Mouse (Mus musculus): ENCODE measurements around the gene Lyzl4. TPM values are rescaled to one million over a fixed set of nuclear protein-coding genes. Genes with fewer than 3 reads are reported as not detected.

Lyzl4 gene
- total RNA-seq (2021): 1 to 10 TPM in 1 of 2 experiments, under 1 TPM in 1; 0.69 to 1.3 TPM
- long read RNA-seq, experiment 1, partial matches to known transcripts: 0 of 1 reads
- long read RNA-seq, experiment 1, other reads (novel, unspliced or antisense): 1 of 1 reads
- long read RNA-seq, experiment 2, partial matches to known transcripts: 1 of 3 reads
- long read RNA-seq, experiment 2, other reads (novel, unspliced or antisense): 2 of 3 reads

DNA sequence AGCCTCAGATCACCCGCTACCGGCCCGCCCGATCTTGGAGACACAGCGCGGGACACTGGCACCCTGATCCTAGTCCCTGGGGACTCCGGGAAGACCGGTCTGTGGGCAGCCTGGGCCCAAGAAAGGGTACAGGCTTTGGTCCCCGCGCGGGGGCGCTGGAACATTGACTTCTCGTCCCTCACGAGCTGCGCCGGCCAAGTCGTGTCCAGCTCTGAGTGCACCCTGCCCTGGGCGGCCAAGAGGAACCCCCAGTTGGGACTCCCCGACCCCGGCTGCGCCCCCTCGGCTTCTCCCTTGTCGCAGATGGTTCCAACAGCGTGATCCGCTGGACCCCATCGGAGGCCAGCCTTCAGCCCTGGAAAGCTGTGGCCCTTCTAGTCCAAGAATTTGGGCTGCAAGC, at the start of gene Lyzl4:
TSS of gene Lyzl4 (minus strand) at position 96 of the 400 bp plus-strand sequence.
- DNase-seq (ENCODE audit: low spot score in 2 of 2): peak; percentile 78 to 80

DNA sequence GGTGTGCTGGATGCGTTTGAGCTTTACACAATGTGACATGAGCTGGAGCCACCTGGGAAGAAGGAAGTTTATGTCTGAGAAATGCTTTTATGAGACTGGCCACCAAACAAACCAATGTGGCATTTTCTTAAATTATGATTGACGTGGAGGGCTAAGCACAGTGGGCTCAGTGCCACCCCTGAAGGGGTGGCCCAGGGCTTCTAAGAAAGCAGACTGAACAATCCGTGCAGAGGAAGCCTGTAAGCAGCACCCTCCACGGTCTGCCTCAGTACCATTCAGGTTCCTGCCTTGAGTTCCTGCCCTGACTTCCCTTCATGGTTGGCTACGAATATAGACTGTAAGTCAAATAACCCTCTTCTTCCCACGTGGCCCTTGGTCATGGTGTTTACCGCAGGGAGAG, 48.8 kb upstream of the Lyzl4 start:
- no peak for DNase-seq (ENCODE audit: low spot score in 2 of 2)

DNA sequence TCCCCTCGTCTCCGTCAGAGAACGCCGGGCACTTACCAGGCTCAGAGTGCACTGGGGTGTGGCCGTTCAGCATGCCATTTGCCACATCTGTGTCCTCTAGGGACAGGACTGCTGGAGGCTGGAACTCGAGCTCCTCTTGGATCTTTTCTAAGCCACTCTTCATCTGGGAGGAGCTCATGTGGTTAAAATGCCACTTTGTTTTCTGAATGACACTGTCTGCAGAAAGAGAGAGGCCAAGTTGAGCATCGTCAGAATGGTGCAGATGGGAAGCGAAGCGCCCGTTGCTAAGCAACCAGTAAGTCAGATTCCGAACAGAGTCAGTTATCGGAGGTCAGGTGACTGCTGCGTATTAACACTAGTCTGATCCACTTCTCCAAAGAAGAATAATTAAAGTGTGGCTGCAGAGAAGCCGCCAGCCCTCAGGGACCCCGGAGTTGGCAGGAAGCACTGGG, 48.3 kb upstream of the Lyzl4 start:
- peak; percentile 60 to 81 for DNase-seq (ENCODE audit: low spot score in 2 of 2)

DNA sequence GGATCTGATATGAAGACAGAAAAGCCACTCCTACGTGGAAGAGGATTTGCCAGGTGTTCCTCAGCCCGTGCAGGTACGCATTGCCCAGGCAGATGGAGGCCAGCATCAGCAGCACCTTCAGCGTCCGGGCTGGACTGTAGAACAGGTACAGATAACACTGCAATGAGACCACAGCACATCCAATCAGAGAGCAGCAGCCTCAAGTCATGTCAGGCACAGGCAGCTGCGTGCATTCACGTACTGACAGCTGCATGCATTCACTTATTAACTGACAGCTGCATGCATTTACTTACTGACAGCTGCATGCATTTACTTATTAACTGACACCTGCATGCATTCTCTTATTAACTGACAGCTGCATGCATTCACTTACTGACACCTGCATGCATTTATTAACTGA, 42.8 kb upstream of the Lyzl4 start:
- DNase-seq (ENCODE audit: low spot score in 2 of 2): no peak

DNA sequence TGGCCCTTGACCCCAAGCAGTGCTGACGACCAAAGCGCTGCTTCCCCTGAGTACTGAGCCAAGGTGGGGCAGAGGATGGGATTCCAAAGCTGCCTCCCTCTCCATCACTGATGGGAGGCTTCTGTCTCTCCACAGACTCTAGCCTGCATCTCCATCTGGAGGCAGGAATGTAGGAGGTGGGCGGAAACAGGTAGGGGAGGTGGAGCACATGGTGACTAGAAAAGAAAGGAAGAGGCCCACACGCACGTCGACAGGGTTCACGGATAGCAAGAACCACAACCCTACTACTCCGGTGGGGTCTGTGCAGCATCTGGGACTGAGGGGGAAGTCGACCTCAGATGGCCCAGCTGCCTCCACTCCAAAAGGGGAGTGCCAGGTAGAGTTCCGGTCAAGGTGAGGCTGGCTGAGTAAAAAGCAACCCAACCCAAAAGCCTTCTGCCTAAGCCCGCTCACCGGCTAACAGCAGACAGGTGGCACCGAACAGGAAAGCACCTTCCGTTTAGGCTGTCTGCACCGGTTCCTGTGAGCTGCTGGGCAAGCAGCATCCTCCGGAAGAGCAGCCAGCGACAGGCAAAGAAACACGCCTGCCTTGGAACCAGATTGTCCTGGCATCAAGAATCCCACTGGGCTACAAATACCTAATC, 40.3 kb upstream of the Lyzl4 start:
- no peak for DNase-seq (ENCODE audit: low spot score in 2 of 2)

DNA sequence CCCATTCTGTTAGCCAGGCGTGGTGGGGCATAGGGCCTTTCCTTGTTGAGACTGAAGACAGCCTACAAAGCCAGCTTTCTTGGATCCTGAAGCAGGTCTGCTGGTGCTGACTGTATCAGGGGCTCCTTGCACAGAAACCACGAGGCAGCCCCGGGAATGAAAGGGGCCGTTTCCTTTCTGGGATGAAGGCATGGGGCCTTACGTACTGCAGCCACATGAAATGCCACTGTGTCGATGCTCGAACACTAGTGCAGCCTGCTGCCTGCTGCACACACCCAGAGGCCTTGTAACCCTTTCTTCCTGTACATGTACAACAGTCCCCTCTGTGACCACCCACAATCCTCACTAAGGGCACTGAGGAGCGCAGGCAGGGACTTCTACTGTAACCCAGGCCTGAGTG, 39.3 kb upstream of the Lyzl4 start:
- DNase-seq (ENCODE audit: low spot score in 2 of 2): no peak

DNA sequence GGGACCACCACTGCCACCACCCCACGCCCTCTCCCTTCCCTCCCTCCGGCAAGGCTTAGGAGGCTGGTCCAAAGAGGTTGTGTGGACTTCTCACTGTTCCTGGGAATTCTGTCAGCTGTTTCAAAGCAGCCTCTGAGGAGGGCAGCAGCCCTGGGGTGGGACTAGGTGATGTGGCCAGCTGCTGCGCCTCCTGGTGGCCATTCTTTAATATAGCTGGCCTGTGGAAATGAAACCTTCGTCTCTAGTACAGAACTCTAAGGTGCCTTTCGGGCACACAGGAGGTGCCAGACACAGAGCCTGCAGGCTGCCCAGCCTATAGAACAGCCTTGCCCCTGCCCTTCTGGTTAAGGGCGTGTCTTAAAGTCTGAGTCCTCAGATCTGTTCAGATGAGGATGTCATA, 37.7 kb upstream of the Lyzl4 start:
- DNase-seq (ENCODE audit: low spot score in 2 of 2): peak in 1 of 2 experiments; percentile 41

DNA sequence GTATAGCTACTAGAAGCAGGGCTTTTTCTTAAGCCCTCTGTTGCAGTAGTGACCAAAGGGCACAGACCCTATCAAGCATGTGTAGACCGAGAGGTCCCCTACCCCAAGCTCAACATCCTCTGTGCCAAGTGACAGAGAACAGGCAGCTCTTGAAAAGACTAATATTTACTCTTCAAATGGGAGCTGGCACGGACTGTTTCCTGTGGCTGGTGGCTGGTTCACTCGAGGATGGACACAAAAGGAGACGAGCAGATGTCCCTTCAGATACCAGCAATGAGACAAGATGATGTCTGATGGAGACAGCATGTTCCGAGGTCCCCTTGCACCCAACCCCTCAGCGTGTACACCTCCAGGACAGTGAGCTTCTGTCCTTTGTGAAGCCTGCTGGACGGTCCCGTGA, 35.6 kb upstream of the Lyzl4 start:
- no peak for DNase-seq (ENCODE audit: low spot score in 2 of 2)

DNA sequence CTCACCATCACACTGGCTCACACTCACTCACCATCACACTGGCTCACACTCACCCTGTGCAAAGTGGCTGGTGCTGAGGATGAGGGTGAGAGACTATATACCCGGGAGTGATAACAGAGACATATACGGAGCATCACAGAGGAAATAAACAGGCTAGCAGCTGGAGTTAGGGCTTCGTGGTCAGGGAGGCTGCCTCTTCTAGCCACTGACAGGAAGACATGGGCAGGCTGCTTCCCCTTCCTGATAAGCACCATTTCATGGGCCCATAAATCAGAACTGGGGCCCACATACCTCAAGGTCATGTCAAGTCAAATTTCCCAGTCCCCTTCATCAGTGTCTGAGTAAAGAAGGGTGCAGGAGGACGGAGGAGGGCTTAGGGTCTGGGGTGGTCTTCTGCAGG, 35.2 kb upstream of the Lyzl4 start:
- DNase-seq (ENCODE audit: low spot score in 2 of 2): no peak

DNA sequence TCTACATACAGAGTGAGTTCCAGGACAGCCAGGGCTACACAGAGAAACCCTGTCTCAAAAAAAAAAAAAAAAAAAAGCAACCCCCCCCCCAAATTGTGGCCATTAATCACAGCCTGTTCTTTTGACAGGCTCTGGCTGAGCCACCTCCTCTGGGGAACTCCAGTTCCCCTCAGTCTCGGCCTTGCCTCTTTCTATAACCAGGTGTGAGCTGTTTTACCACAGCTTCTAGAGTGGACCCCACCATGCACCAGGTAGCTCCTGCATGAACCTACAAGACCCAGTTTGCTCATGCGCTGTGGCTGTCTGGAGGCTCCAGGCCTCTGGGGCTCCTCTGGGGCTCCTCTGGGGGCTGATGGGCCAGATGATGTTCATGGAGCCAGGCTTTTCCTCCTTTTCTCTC, 33.7 kb upstream of the Lyzl4 start:
- DNase-seq (ENCODE audit: low spot score in 2 of 2): no peak

DNA sequence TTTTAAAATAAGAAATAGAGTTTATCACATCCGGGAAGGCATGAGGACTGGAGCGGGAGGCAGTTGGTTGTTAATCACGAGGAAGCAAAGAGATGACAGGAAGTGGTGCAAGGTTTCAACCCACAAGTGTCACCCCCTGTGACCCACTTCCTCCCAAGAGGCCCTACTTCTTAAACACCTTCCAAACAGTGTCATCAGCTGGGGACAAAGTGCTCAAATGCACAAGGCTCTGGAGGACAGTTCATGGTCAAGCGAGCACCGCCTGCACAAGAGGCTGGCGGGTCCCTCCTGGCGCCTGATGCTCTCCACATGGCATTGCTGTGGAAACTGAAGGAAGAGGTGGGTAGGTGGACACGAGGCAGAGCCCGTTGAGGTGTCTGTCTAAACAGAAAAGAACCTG, 33.1 kb upstream of the Lyzl4 start:
- no peak for DNase-seq (ENCODE audit: low spot score in 2 of 2)

DNA sequence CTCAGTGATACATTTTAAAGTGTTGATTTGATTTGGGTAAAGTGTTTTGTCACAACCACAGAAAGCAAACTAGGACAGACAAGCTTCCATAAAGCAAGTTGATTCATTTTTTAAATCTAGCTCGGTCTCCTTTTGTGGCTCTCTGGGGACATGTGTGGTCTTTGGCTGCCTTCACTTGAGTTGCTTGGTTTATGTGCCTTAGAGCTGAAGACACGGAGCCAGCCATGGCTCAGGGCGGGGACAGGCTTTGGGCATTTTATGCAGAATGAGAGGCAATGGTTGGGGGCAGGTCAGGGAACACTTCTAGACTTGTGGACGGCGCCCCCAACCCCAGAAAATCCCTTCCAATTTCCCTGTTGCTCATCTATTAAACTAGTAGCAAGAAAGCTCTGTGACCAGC, 31.8 kb upstream of the Lyzl4 start:
- no peak for DNase-seq (ENCODE audit: low spot score in 2 of 2)

DNA sequence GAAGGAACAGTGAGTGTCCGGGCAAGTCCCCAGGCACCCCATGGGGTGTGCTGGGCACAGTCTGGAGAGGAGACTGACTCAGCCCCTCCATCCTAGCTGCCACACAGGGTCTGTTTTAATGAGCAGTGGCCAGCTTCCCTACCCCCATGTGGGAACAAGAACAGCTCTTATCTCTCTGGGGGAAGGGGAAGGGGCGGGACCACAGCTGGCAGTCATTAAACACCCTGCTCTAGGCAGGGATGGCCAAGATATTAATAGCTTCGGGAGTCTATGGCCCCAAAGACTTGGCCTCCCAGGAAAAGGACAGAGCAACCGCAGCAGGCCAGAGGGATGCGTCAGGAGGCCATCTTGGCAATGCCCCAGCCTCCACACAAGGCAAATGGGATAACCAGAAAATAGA, 30.4 kb upstream of the Lyzl4 start:
- no peak for DNase-seq (ENCODE audit: low spot score in 2 of 2)

DNA sequence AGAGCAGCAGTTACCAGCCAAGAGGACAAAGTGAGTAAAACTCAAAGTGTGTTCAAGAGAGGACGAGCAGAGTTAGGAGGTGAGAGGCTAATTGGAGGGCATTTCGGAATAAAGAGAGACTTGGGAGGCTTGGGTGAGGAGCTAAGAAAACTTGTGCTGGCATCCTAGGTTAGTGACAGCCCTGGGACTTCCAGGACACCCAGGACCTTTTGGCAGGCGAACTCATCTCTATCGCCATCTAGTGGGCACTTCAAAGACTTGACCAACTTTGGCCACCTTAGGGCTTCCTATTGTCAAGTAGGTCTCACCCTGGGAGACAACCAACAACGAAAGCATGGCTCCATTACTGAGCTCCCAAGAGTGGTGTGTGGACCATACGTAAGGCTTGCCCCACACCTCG, 29.4 kb upstream of the Lyzl4 start:
- peak in 1 of 2 experiments; percentile 49 for DNase-seq (ENCODE audit: low spot score in 2 of 2)

DNA sequence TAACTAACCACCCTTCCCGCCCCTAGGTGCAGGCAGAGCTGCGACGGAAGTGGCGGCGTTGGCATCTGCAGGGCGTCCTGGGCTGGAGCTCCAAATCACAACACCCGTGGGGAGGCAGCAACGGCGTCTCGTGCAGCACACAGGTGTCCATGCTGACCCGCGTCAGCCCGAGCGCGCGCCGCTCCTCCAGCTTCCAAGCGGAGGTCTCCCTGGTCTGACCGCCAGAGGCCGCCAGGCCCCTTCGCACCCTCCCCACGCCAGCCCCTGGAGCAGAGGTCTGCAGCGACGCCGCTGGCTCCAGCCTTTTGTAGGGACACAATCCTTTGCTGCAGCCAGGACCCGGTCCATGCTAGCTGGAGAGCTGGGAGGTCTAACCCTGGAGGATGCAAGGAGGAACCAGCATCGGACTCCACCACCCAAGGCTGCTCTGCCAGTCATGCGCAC, 27.5 kb upstream of the Lyzl4 start:
- DNase-seq (ENCODE audit: low spot score in 2 of 2): no peak

DNA sequence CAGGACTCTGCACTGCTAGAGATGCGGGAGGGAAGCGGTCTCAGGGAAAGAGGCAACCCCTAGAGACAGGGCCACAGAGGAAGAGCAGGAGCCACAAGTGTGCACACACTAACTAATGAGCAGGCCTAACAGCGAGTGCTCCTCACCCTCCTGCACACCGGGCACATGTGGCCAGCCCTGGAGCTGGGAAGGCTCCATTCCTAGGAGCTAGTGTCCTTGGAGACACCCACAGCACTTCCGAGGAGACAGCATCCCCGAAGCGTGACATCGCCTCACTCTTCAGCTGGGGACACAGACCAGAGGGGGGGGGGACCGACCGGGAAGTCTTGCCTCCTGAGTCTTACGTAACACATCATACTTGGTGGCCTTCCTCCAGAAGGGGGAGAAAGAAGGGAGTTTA, 25.9 kb upstream of the Lyzl4 start:
- no peak for DNase-seq (ENCODE audit: low spot score in 2 of 2)

DNA sequence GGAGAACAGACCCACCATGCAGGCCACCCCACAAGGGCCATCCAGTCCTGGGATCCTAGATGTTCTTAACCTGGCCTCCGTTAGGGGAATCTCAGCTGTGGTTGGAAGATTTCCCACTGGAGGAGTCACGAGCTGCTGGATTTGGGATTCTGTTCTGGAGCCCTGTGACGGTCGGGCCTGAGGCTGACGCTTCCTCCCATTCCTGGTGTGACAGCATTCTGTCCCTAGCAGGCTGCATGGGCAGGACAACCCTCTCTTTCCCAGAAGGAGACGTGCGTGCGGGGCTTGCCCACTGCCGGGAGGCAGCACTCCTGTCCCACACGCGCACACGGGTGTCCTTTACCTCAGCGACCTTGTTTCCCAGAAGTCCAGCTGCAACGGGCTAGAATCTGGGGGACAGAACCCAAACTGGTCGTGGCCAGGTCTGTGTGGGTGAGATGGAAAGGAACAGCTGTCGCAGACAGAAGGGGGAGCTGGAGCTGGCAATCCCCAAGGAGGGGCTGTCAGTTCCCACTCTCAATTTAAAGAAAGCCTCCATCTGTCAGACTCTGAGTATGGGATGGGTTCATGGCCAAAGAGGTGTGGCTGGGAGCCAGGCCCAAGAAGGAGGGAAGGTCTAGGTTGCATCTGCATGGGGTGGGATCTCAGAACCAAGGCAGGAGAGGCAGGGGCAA, 25.2 kb upstream of the Lyzl4 start:
- peak; percentile 41 to 48 for DNase-seq (ENCODE audit: low spot score in 2 of 2)

DNA sequence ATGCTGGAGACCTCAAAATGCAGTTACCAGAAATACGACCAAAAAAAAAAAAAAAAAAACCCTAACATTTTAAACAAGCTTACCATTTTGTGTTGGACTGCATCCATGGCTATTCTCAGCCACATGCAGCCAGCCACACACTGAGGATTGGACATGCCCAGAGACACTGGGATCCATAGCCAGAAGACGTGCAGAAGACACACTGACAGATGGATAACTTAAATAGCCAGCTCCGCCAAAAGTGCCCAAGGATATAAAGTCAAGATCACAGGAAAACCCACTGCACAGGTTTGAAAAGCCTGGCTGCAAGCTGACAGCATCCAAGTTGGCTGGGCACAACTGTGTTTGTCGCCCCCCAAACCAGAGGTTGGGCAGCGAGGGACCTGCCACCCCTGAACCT, 22.2 kb upstream of the Lyzl4 start:
- no peak for DNase-seq (ENCODE audit: low spot score in 2 of 2)

DNA sequence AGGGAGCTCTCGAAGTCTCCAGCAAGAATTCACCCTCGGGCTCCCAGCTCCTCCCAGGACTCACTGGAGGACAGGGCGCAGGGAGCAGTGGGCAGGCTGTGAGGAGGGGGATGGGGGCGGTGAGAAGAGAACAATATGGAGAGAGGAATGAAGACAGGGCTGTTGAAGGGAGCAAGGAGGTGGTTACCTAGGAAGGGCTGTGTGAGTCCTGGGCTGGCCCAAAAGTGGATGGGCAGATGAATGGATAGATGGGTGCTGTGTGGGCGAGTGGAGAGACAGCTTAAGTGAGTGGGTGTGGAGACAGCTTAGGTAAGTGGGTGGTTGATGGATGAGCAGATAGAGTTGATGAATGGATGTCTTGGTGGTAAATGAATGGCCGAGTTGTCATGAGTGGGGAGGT, 21.6 kb upstream of the Lyzl4 start:
- DNase-seq (ENCODE audit: low spot score in 2 of 2): no peak

DNA sequence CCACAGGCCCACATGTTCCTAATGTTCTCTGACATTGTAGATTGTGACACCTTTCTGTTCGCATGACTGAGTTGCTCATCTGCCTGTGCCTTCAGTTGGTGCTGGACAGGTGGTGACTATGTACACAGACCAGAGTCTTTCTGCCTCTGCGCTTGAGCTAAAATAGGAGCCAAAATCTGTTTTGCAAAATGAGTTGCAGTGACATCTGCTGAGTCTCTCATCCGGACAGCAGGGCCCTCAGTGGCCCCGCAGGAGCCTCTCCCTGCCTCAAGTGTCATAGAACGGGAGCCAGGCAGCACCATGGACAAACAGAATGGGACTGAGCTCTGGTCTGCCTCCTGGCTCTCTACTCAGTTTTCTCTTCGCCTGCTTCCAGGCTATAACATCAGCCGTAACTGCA, 17.9 kb upstream of the Lyzl4 start:
- DNase-seq (ENCODE audit: low spot score in 2 of 2): no peak

DNA sequence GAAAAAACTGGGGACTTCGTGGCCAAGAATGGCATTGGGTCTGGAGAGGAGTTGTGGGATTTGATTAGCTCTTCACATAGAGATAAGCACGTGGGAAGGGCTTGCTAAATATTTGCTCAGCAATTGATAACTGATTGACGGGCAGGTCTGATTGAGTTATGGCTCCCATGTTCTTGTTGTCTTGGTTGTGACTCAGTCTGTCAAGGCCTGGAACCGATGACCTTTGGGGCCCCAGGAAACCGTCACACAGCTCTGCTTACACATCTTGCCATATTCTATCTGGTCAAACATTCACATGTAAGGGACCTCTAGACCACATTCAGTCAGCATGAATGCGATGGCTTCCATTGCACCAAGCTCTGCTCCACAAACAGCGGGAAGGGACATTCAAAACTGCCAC, 16.4 kb upstream of the Lyzl4 start:
- DNase-seq (ENCODE audit: low spot score in 2 of 2): no peak

DNA sequence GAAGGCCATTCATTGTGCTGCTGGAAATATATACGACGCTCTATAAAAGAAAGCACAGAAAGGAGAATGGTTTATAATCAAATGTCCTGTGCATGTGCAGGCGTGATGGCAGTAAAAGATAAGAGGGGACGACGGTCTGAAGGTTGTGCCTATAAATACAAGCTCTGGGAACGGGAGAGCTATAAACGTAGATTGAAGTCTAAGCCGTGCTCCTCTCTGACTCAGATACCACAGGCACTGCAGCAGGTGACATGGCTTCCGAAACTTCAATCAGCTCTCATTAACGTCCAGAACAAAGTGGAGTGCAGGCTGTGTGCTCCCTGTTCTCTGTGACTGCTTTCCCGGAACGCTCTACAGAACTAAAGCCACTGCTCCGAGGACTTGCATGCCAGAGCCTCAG, 15.2 kb upstream of the Lyzl4 start:
- DNase-seq (ENCODE audit: low spot score in 2 of 2): no peak

DNA sequence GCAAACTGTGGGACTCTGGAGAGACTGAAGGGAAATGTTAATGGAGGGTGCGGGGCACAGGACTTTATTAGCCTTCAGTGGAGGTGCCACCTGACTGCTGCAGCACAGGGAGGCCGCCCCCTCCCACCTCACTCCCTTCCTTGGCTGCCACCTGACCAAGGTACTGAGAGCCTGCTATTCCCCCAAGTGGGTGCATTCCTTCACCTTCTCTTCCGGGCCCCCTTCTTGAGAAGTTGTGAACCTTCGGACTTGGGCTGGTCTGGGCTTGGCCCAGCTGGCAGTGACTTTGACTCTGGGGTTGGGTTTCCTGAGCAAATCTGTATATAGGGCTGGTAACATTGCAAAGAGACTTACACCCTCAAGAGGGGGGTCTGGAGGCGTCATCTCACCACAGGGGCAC, 14.4 kb upstream of the Lyzl4 start:
- DNase-seq (ENCODE audit: low spot score in 2 of 2): no peak
